In genomic region chr13:28419950-28420381, GRCm38 (mm10) we compare ENCODE assay signal across 8 mouse cellular contexts.
DNase-seq lines count a peak whose midpoint lies in the region; ATAC-seq lines count a peak whose summit lies in the region.

No protein-coding gene starts in this region.

- intact Hi-C loops in gastrocnemius, postnatal 36 days (cut with DNase I) = loop anchor here (5.0 kb wide), 1 partner anchor 527 kb away; no protein-coding TSS in a partner anchor
- intact Hi-C loops in left cerebral cortex, postnatal 25 days (cut with DNase I) = loop anchor here (1.0 to 5.0 kb wide), 4 partner anchors 297 to 1415 kb away; no protein-coding TSS in a partner anchor

- H3K36me3 ChIP-seq in intestine, embryonic 15.5 days = no peaks in the 10 kb centered on the region
- no peaks in the 10 kb centered on the region for H3K36me3 ChIP-seq in midbrain, embryonic 14.5 days (ENCODE audit: control insufficient read depth, insufficient read depth, low read length)
- no peaks in the 10 kb centered on the region for H3K36me3 ChIP-seq in stomach, embryonic 16.5 days (ENCODE audit: control insufficient read depth, insufficient read depth, low read length)

- H3K27ac ChIP-seq in intestine, embryonic 15.5 days = peak overlapping the region; percentile 17; the same call in 1 of the 2 replicates
- H3K27ac ChIP-seq in midbrain, embryonic 14.5 days (replicated peaks; ENCODE audit: low read depth, low read length) = peak overlapping the region; percentile 93
- H3K27ac ChIP-seq in stomach, embryonic 16.5 days (ENCODE audit: low read length) = no peak overlapping the region

- H3K9ac ChIP-seq in intestine, embryonic 15.5 days = no peak overlapping the region
- H3K9ac ChIP-seq in midbrain, embryonic 14.5 days (replicated peaks; ENCODE audit: low read length) = peak overlapping the region; percentile 59
- no peak overlapping the region for H3K9ac ChIP-seq in stomach, embryonic 16.5 days (ENCODE audit: low read length)

- WGBS in intestine, embryonic 15.5 days = 63% methylated on average over 16 of the region's 16 CpGs
- WGBS in midbrain, embryonic 14.5 days = 27% methylated on average over 16 of the region's 16 CpGs
- 55% methylated on average over 16 of the region's 16 CpGs for WGBS in stomach, embryonic 16.5 days

- no peak overlapping the region for H3K4me3 ChIP-seq in intestine, embryonic 15.5 days (replicated peaks)
- H3K4me3 ChIP-seq in midbrain, embryonic 14.5 days (replicated peaks; ENCODE audit: low read depth, low read length) = peak overlapping the region; percentile 28
- H3K4me3 ChIP-seq in stomach, embryonic 16.5 days (replicated peaks; ENCODE audit: low read length) = no peak overlapping the region

- no peak for ATAC-seq in intestine, embryonic 15.5 days
- no peak; the same call in 1 of the 2 replicates for ATAC-seq in midbrain, embryonic 14.5 days (ENCODE audit: low FRiP score, low TSS enrichment)
- ATAC-seq in stomach, embryonic 16.5 days (ENCODE audit: insufficient read depth, low FRiP score) = no peak

- H3K9me3 ChIP-seq in intestine, embryonic 15.5 days = no peaks in the 10 kb centered on the region
- no peaks in the 10 kb centered on the region for H3K9me3 ChIP-seq in midbrain, embryonic 14.5 days (ENCODE audit: control insufficient read depth, low read length)
- H3K9me3 ChIP-seq in stomach, embryonic 16.5 days (replicated peaks; ENCODE audit: control insufficient read depth, low read length) = no peaks in the 10 kb centered on the region

- no peaks in the 10 kb centered on the region for H3K27me3 ChIP-seq in intestine, embryonic 15.5 days (replicated peaks)
- no peaks in the 10 kb centered on the region for H3K27me3 ChIP-seq in midbrain, embryonic 14.5 days (ENCODE audit: control insufficient read depth, insufficient read depth, low read length)
- no peaks in the 10 kb centered on the region for H3K27me3 ChIP-seq in stomach, embryonic 16.5 days (ENCODE audit: control insufficient read depth, insufficient read depth, low read length)

- H3K4me2 ChIP-seq in intestine, embryonic 15.5 days (replicated peaks) = peak overlapping the region; percentile 33; the same call in 1 of the 2 replicates
- H3K4me2 ChIP-seq in midbrain, embryonic 14.5 days (ENCODE audit: low read length) = peak overlapping the region; percentile 57
- H3K4me2 ChIP-seq in stomach, embryonic 16.5 days (ENCODE audit: low read depth, low read length) = peak overlapping the region; percentile 23; the same call in 1 of the 2 replicates

- H3K4me1 ChIP-seq in intestine, embryonic 15.5 days (replicated peaks) = peaks cover 26% of the 10 kb centered on the region
- peaks cover 59% of the 10 kb centered on the region for H3K4me1 ChIP-seq in midbrain, embryonic 14.5 days (ENCODE audit: control insufficient read depth, insufficient read depth, low read length)
- H3K4me1 ChIP-seq in stomach, embryonic 16.5 days (ENCODE audit: control insufficient read depth, insufficient read depth, low read length) = peaks cover 34% of the 10 kb centered on the region

- DNase-seq in embryo, embryonic 10 days (ENCODE audit: low spot score) = peak; percentile 25
- no peak for DNase-seq in embryo, embryonic 9.5 days (ENCODE audit: extremely low spot score)
- peak; percentile 80 to 82 for DNase-seq in cerebellum, postnatal 14 days
- peak; percentile 25 to 26 for DNase-seq in gastrocnemius, postnatal 36 days
- peak; percentile 88 to 96 for DNase-seq in left cerebral cortex, postnatal 25 days (ENCODE audit: low spot score in 2 of 2)
- peak; percentile 86 for DNase-seq in midbrain, embryonic 14.5 days
